Mouse (Mus musculus) thymus, adult 2 months (tissue): ENCODE measurements around the gene Acss3. TPM values are rescaled to one million over a fixed set of nuclear protein-coding genes. Genes with fewer than 3 reads are reported as not detected.

Experiments
- DNase-seq: peaks from one replicate; pipeline ENCODE4 v3.0.0; 2021
- H3K27ac ChIP-seq: fragments of 200-500 bp; 2 replicates; pipeline ENCODE4 v1.5.1; 2012; ENCODE audit warnings: low read length, control low read depth; ENCODE audit not compliant: control insufficient read depth, insufficient read depth
- H3K27me3 ChIP-seq: fragments of 200-500 bp; 2 replicates; pipeline ENCODE4 v1.6.1; 2012; ENCODE audit warnings: mild to moderate bottlenecking, low read length, moderate library complexity, mixed read lengths; ENCODE audit not compliant: control insufficient read depth, insufficient read depth
- H3K36me3 ChIP-seq: fragments of 200-500 bp; 2 replicates; pipeline ENCODE4 v1.6.1; 2012; ENCODE audit warnings: mild to moderate bottlenecking, low read length, moderate library complexity; ENCODE audit not compliant: control insufficient read depth, insufficient read depth
- H3K4me1 ChIP-seq: fragments of 200-500 bp; replicated peaks from 2 replicates; pipeline ENCODE4 v1.6.1; 2012; ENCODE audit warnings: low read length; ENCODE audit not compliant: control insufficient read depth, insufficient read depth
- H3K4me3 ChIP-seq: fragments of 200-500 bp; 2 replicates; pipeline ENCODE4 v1.5.1; 2012; ENCODE audit warnings: mild to moderate bottlenecking, low read length, control low read depth, moderate library complexity; ENCODE audit not compliant: control insufficient read depth, insufficient read depth
- CTCF ChIP-seq: fragments of 200-500 bp; IDR thresholded peaks from 2 replicates; pipeline ENCODE4 v1.5.1; 2012; ENCODE audit warnings: mild to moderate bottlenecking, control low read depth, low read length, moderate library complexity, borderline replicate concordance; ENCODE audit not compliant: control insufficient read depth, poor library complexity, insufficient read depth; ENCODE audit errors: extremely low read depth
- POLR2A ChIP-seq: fragments of 200-500 bp; IDR thresholded peaks from 2 replicates; pipeline ENCODE4 v1.6.1; 2012; ENCODE audit warnings: mild to moderate bottlenecking, low read length, control low read depth, moderate library complexity; ENCODE audit not compliant: control insufficient read depth, poor library complexity, insufficient read depth; ENCODE audit errors: extremely low read depth
- whole genome bisulfite sequencing: fragments of 180-500 bp; shearing (Covaris S2); methylation state at CpG from one replicate; pipeline ENCODE4 v1.1.7; 2018; 5-methylcytosine and 5-hydroxymethylcytosine counted together
- polyA plus RNA-seq: library from polyadenylated mRNA; depleted of rRNA; stranded (reverse); fragments of >200 nt; gene quantifications from 2 replicates; pipeline ENCODE4 v1.2.3, GENCODE M21; 2012; rRNA removed

Gene Acss3
- polyA plus RNA-seq, 1 experiment = 0.90 TPM

- Histone ChIP-seq H3K27ac (no peak overlapping the region), H3K27me3 (no peaks in the 10 kb centered on the region), H3K4me1 (no peaks in the 10 kb centered on the region), H3K36me3 (no peaks in the 10 kb centered on the region), H3K4me3 (no peak overlapping the region)
- 79% methylated on average over 13 of the region's 13 CpGs for WGBS
- no peak for DNase-seq
- TF ChIP-seq CTCF (no peak), POLR2A (no peak)
These were observed 227.1 kb downstream of the Acss3 start for GRCm38 (mm10) chr10:106896351-106896750.

Other genes with a start within 250 kb of the Acss3 start
- gene Lin7a, start 148.0 kb upstream of the Acss3 start, polyA plus RNA-seq = 0.26 TPM in 1 of 2 replicates, not detected in the other